ENCODE assay signal across 8 mouse cellular contexts in the genomic region with DNA sequence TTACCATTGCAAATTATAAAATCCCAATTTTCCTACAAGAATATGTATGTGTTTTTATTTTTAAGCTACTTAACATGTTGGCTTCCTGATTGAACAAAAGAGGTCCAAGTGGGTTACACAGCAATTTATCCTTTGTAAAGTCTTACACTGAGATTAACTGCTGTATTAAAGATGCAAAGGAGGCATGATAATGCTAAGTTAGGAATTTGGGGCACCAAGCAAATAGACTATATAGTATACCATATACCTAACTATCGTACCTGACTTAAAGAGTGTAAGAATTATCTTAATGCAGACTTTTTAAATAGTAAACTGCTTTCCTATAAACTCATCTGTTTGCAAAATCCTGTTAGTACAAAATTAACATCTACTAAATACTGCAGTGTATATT. TPM values are rescaled to one million over a fixed set of nuclear protein-coding genes. Genes with fewer than 3 reads are reported as not detected.
DNase-seq lines count a peak whose midpoint lies in the region; ATAC-seq and TF ChIP-seq lines count a peak whose summit lies in the region.

No protein-coding gene starts in this region.

- H3K9ac ChIP-seq in heart, embryonic 15.5 days: no peak overlapping the region
- H3K9ac ChIP-seq in forebrain, postnatal 0 days: peak overlapping the region; percentile 47; the same call in 1 of the 2 replicates
- no peak overlapping the region for H3K9ac ChIP-seq in liver, postnatal 0 days (replicated peaks)

- H3K4me3 ChIP-seq in heart, embryonic 15.5 days: no peak overlapping the region
- H3K4me3 ChIP-seq in forebrain, postnatal 0 days (ENCODE audit: low read depth, low read length): peak overlapping the region; percentile 48
- H3K4me3 ChIP-seq in liver, postnatal 0 days (ENCODE audit: low read depth, low read length): no peak overlapping the region

- no peak for DNase-seq in heart, postnatal 4 days
- DNase-seq in Patski (ENCODE audit: low read depth, low spot score): no peak
- no peak for DNase-seq in forebrain, postnatal 0 days
- no peak for DNase-seq in liver, postnatal 0 days
- DNase-seq in thymus, postnatal 4 days: no peak
- DNase-seq in right cerebral cortex, adult 18-20 months: no peak
- no peak for DNase-seq in thymus, postnatal 36 days

- H3K9me3 ChIP-seq in heart, embryonic 15.5 days (replicated peaks): no peaks in the 10 kb centered on the region
- H3K9me3 ChIP-seq in forebrain, postnatal 0 days (ENCODE audit: low read length): no peaks in the 10 kb centered on the region
- no peaks in the 10 kb centered on the region for H3K9me3 ChIP-seq in liver, postnatal 0 days (ENCODE audit: low read length)

- TF ChIP-seq EP300 in liver, postnatal 0 days (IDR thresholded peaks at IDR 0.05; ENCODE audit: low read depth): no peak

- H3K4me2 ChIP-seq in heart, embryonic 15.5 days: peak overlapping the region; percentile 56
- peak overlapping the region; percentile 57 for H3K4me2 ChIP-seq in forebrain, postnatal 0 days (ENCODE audit: low read depth)
- H3K4me2 ChIP-seq in liver, postnatal 0 days (ENCODE audit: low read depth, low read length): peak overlapping the region; percentile 53

- CTCF ChIA-PET in Patski (lab: Charles Lee): interaction anchor here (0.6 to 6.9 kb wide), 6 partner anchors 11 to 32 kb away, joined by 3 to 41 read pairs (median 3); no protein-coding TSS in a partner anchor

- no peak for ATAC-seq in heart, embryonic 15.5 days (replicated peaks; ENCODE audit: insufficient number of reproducible peaks, insufficient read depth, low FRiP score, low read depth)
- peak; percentile 23 for ATAC-seq in Patski
- peak; percentile 12; the same call in 1 of the 2 replicates for ATAC-seq in forebrain, postnatal 0 days
- no peak for ATAC-seq in liver, postnatal 0 days

- H3K36me3 ChIP-seq in heart, embryonic 15.5 days: no peaks in the 10 kb centered on the region
- no peaks in the 10 kb centered on the region for H3K36me3 ChIP-seq in forebrain, postnatal 0 days (ENCODE audit: insufficient read depth)
- no peaks in the 10 kb centered on the region; the same call in 1 of the 2 replicates for H3K36me3 ChIP-seq in liver, postnatal 0 days (replicated peaks; ENCODE audit: insufficient read depth, low read length)

- peak overlapping the region; percentile 70; the same call in 1 of the 2 replicates for H3K27ac ChIP-seq in heart, embryonic 15.5 days
- no peak overlapping the region for H3K27ac ChIP-seq in forebrain, postnatal 0 days (ENCODE audit: low read depth, low read length)
- no peak overlapping the region; the same call in 1 of the 2 replicates for H3K27ac ChIP-seq in liver, postnatal 0 days (ENCODE audit: low read depth)

- 91% methylated on average over 1 of the region's 1 CpGs for WGBS in heart, embryonic 15.5 days
- 80% methylated on average over 1 of the region's 1 CpGs for WGBS in forebrain, postnatal 0 days
- WGBS in liver, postnatal 0 days (ENCODE audit: insufficient replicate concordance): 82% methylated on average over 1 of the region's 1 CpGs

- in situ Hi-C loops in Patski (cut with MboI; ENCODE audit: low pct_unique_long_range_greater_than_20kb): no loop called here

- no peaks in the 10 kb centered on the region for H3K27me3 ChIP-seq in heart, embryonic 15.5 days
- no peaks in the 10 kb centered on the region for H3K27me3 ChIP-seq in Patski
- no peaks in the 10 kb centered on the region for H3K27me3 ChIP-seq in forebrain, postnatal 0 days (ENCODE audit: insufficient read depth, low read length)
- no peaks in the 10 kb centered on the region for H3K27me3 ChIP-seq in liver, postnatal 0 days (ENCODE audit: insufficient read depth, low read length)

- H3K4me1 ChIP-seq in heart, embryonic 15.5 days (replicated peaks): peaks cover 17% of the 10 kb centered on the region
- H3K4me1 ChIP-seq in forebrain, postnatal 0 days (ENCODE audit: insufficient read depth): peaks cover 7% of the 10 kb centered on the region
- H3K4me1 ChIP-seq in liver, postnatal 0 days (ENCODE audit: insufficient read depth): peaks cover 24% of the 10 kb centered on the region

- TF ChIP-seq CTCF in Patski (IDR thresholded peaks at IDR 0.05): no peak
- no peak for TF ChIP-seq CTCF in forebrain, postnatal 0 days (IDR thresholded peaks at IDR 0.05; ENCODE audit: low read depth)
- TF ChIP-seq CTCF in liver, postnatal 0 days (IDR thresholded peaks at IDR 0.05; ENCODE audit: low read depth): no peak

- POLR2A ChIA-PET in Patski (lab: Charles Lee): interaction anchor here (0.6 kb wide), 1 partner anchor 32 kb away, joined by 9 read pairs; no protein-coding TSS in a partner anchor

RNA-seq across cellular contexts. Expression of a gene that starts 26.4 kb away (rescaled TPM):
- polyA plus RNA-seq in heart, embryonic 15.5 days (2015; fragmentation: Nextera tagmentation; extraction: Ambion mirVana): 14.3 and 17.1 TPM in 2 replicates
- 10 to 100 TPM; 85.7 to 88.5 TPM for total RNA-seq in heart, postnatal 4 days (2021)
- polyA plus RNA-seq in Patski (2021): 79.5 TPM
- total RNA-seq in forebrain, postnatal 0 days (2014; rRNA removed): 51.4 and 68.2 TPM in 2 replicates
- 13.1 and 20.4 TPM in 2 replicates for polyA plus RNA-seq in forebrain, postnatal 0 days (2015; fragmentation: Nextera tagmentation; extraction: Ambion mirVana)
- polyA plus RNA-seq in liver, postnatal 0 days (2015; fragmentation: Nextera tagmentation; extraction: Ambion mirVana): 9.3 and 10.8 TPM in 2 replicates

RNA-seq across cellular contexts. Expression of a gene that starts 27.1 kb away (rescaled TPM):
- polyA plus RNA-seq in heart, embryonic 15.5 days (2015; fragmentation: Nextera tagmentation; extraction: Ambion mirVana): 2.9 and 3.4 TPM in 2 replicates
- 1 to 10 TPM in 1 of 2 experiments, under 1 TPM in 1; 0.81 to 1.8 TPM for total RNA-seq in heart, postnatal 4 days (2021)
- polyA plus RNA-seq in Patski (2021): 1.8 TPM
- 1.1 and 1.3 TPM in 2 replicates for total RNA-seq in forebrain, postnatal 0 days (2014; rRNA removed)
- polyA plus RNA-seq in forebrain, postnatal 0 days (2015; fragmentation: Nextera tagmentation; extraction: Ambion mirVana): 1.8 and 2.5 TPM in 2 replicates
- polyA plus RNA-seq in liver, postnatal 0 days (2015; fragmentation: Nextera tagmentation; extraction: Ambion mirVana): 2.4 and 2.8 TPM in 2 replicates

Comparison
In these comparisons a context has a peak if more than half of its experiments do, and no peak if none do; other contexts are left out.
1. ATAC-seq: peak in Patski (single experiment) and forebrain, postnatal 0 days (single experiment); none in heart, embryonic 15.5 days (single experiment) and liver, postnatal 0 days (single experiment).
2. Peak in every context shown above with its lines, with median percentiles within 50 percentile points of each other: H3K4me2 ChIP-seq.